Mouse (Mus musculus): Measurements from ENCODE around the gene March4. TPM values are rescaled to one million over a fixed set of nuclear protein-coding genes. Genes with fewer than 3 reads are reported as not detected.

The March4 gene
- polyA plus RNA-seq, 1 experiment from 2014 or later: 3.1 TPM

GRCm38 (mm10) chr1:72379752-72380353 lies 156.9 kb downstream of the March4 start:
- no peak overlapping the region for H3K4me3 ChIP-seq (ENCODE audit: low read depth, low read length)
- no peak overlapping the region for H3K27ac ChIP-seq (ENCODE audit: low read depth, low read length)
- no peaks in the 10 kb centered on the region for H3K9me3 ChIP-seq (ENCODE audit: control insufficient read depth, low read length)
- H3K4me1 ChIP-seq (ENCODE audit: control insufficient read depth, insufficient read depth, low read length): no peaks in the 10 kb centered on the region
- no peak overlapping the region for H3K9ac ChIP-seq (ENCODE audit: low read length)
- DNase-seq (ENCODE audit: low spot score) (no peak), ATAC-seq (ENCODE audit: insufficient read depth, low FRiP score, low TSS enrichment) (no peak)
- H3K27me3 ChIP-seq (ENCODE audit: control insufficient read depth, insufficient read depth, low read length): no peaks in the 10 kb centered on the region
- 90% methylated on average over 11 of the region's 11 CpGs for WGBS
- H3K4me2 ChIP-seq (ENCODE audit: low read depth): no peak overlapping the region
- H3K36me3 ChIP-seq (ENCODE audit: control insufficient read depth, insufficient read depth, low read length): no peaks in the 10 kb centered on the region; the same call in 1 of the 2 replicates

GRCm38 (mm10) chr1:72378151-72378550 lies 158.6 kb downstream of the March4 start:
- Histone ChIP-seq H3K4me2 (ENCODE audit: low read depth) (no peak overlapping the region), H3K27ac (ENCODE audit: low read depth, low read length) (no peak overlapping the region), H3K4me1 (ENCODE audit: control insufficient read depth, insufficient read depth, low read length) (no peaks in the 10 kb centered on the region), H3K27me3 (ENCODE audit: control insufficient read depth, insufficient read depth, low read length) (no peaks in the 10 kb centered on the region), H3K9me3 (ENCODE audit: control insufficient read depth, low read length) (no peaks in the 10 kb centered on the region), H3K36me3 (ENCODE audit: control insufficient read depth, insufficient read depth, low read length) (no peaks in the 10 kb centered on the region), H3K4me3 (ENCODE audit: low read depth, low read length) (no peak overlapping the region), H3K9ac (ENCODE audit: low read length) (no peak overlapping the region)
- ATAC-seq (ENCODE audit: insufficient read depth, low FRiP score, low TSS enrichment) (no peak), DNase-seq (ENCODE audit: low spot score) (no peak)
- 97% methylated on average over 4 of the region's 4 CpGs for WGBS

Other genes with a start within 250 kb of the March4 start
- 58.1 and 61.0 TPM in 2 replicates for gene Xrcc5, start 229.5 kb downstream of the March4 start, polyA plus RNA-seq (2014; fragmentation: Nextera tagmentation; extraction: Ambion mirVana)
- gene Smarcal1, start 46.3 kb upstream of the March4 start, polyA plus RNA-seq (2014; fragmentation: Nextera tagmentation; extraction: Ambion mirVana): 33.5 and 34.2 TPM in 2 replicates
- gene Ankar, start 163.6 kb upstream of the March4 start, polyA plus RNA-seq (2014; fragmentation: Nextera tagmentation; extraction: Ambion mirVana): not detected in 2 replicates
- gene Rpl37a, start 174.4 kb upstream of the March4 start, polyA plus RNA-seq (2014; fragmentation: Nextera tagmentation; extraction: Ambion mirVana): 1,430 and 1,523 TPM in 2 replicates